Mouse (Mus musculus): ENCODE data around the gene Kdm8. TPM values are rescaled to one million over a fixed set of nuclear protein-coding genes. Genes with fewer than 3 reads are reported as not detected.
A peak's percentile ranks its signal among the peaks of the same experiment; 100 is the strongest.
"Not testable (repeated sequence)": the region's sequence is repeated elsewhere in the genome, so short reads cannot be mapped to it uniquely, and the experiment has no call there.

Kdm8 gene
- polyA plus RNA-seq, 1 experiment: 3.1 TPM

GRCm38 (mm10) chr7:125418413-125418812 is 26.1 kb upstream of the Kdm8 start:
- Histone ChIP-seq H3K4me1 (ENCODE audit: control insufficient read depth, insufficient read depth, low read length) (no peaks in the 10 kb centered on the region), H3K27ac (ENCODE audit: control insufficient read depth, insufficient read depth, low read depth, low read length) (no peak overlapping the region), H3K4me3 (ENCODE audit: control insufficient read depth, low read depth, low read length) (no peak overlapping the region), H3K36me3 (ENCODE audit: control insufficient read depth, insufficient read depth, low read length) (no peaks in the 10 kb centered on the region), H3K27me3 (ENCODE audit: control insufficient read depth, insufficient read depth, low read length) (no peaks in the 10 kb centered on the region)
- TF ChIP-seq POLR2A (IDR thresholded peaks at IDR 0.05; ENCODE audit: control insufficient read depth, low read depth, low read length) (no peak), CTCF (IDR thresholded peaks at IDR 0.05; ENCODE audit: control insufficient read depth, insufficient read depth, insufficient replicate concordance, low read depth, low read length) (no peak)

GRCm38 (mm10) chr7:125420190-125420589 is 24.3 kb upstream of the Kdm8 start:
- Histone ChIP-seq H3K4me3 (ENCODE audit: control insufficient read depth, low read depth, low read length) (no peak overlapping the region), H3K4me1 (ENCODE audit: control insufficient read depth, insufficient read depth, low read length) (no peaks in the 10 kb centered on the region), H3K27ac (ENCODE audit: control insufficient read depth, insufficient read depth, low read depth, low read length) (no peak overlapping the region), H3K27me3 (ENCODE audit: control insufficient read depth, insufficient read depth, low read length) (no peaks in the 10 kb centered on the region), H3K36me3 (ENCODE audit: control insufficient read depth, insufficient read depth, low read length) (no peaks in the 10 kb centered on the region)
- no peak for TF ChIP-seq POLR2A (IDR thresholded peaks at IDR 0.05; ENCODE audit: control insufficient read depth, low read depth, low read length)
- peak; percentile 59; the same call in 1 of the 2 replicates for TF ChIP-seq CTCF (IDR thresholded peaks at IDR 0.05; ENCODE audit: control insufficient read depth, insufficient read depth, insufficient replicate concordance, low read depth, low read length)

GRCm38 (mm10) chr7:125421911-125422310 is 22.6 kb upstream of the Kdm8 start:
- Histone ChIP-seq H3K4me3 (ENCODE audit: control insufficient read depth, low read depth, low read length) (no peak overlapping the region), H3K36me3 (ENCODE audit: control insufficient read depth, insufficient read depth, low read length) (no peaks in the 10 kb centered on the region), H3K27me3 (ENCODE audit: control insufficient read depth, insufficient read depth, low read length) (no peaks in the 10 kb centered on the region), H3K4me1 (ENCODE audit: control insufficient read depth, insufficient read depth, low read length) (no peaks in the 10 kb centered on the region), H3K27ac (ENCODE audit: control insufficient read depth, insufficient read depth, low read depth, low read length) (no peak overlapping the region)
- TF ChIP-seq POLR2A (IDR thresholded peaks at IDR 0.05; ENCODE audit: control insufficient read depth, low read depth, low read length) (no peak), CTCF (IDR thresholded peaks at IDR 0.05; ENCODE audit: control insufficient read depth, insufficient read depth, insufficient replicate concordance, low read depth, low read length) (no peak)

- H3K27me3 ChIP-seq (ENCODE audit: control insufficient read depth, insufficient read depth, low read length): no peaks in the 10 kb centered on the region
- TF ChIP-seq POLR2A (IDR thresholded peaks at IDR 0.05; ENCODE audit: control insufficient read depth, low read depth, low read length) (no peak), CTCF (IDR thresholded peaks at IDR 0.05; ENCODE audit: control insufficient read depth, insufficient read depth, insufficient replicate concordance, low read depth, low read length) (no peak)
- H3K4me1 ChIP-seq (ENCODE audit: control insufficient read depth, insufficient read depth, low read length): no peaks in the 10 kb centered on the region
- no peak overlapping the region for H3K4me3 ChIP-seq (ENCODE audit: control insufficient read depth, low read depth, low read length)
- no peak overlapping the region for H3K27ac ChIP-seq (ENCODE audit: control insufficient read depth, insufficient read depth, low read depth, low read length)
- no peaks in the 10 kb centered on the region for H3K36me3 ChIP-seq (ENCODE audit: control insufficient read depth, insufficient read depth, low read length)
These were observed 21.4 kb upstream of the Kdm8 start for GRCm38 (mm10) chr7:125423056-125423455.

GRCm38 (mm10) chr7:125427492-125428090 is 16.9 kb upstream of the Kdm8 start:
- H3K4me3 ChIP-seq (ENCODE audit: control insufficient read depth, low read depth, low read length): no peak overlapping the region
- no peaks in the 10 kb centered on the region for H3K36me3 ChIP-seq (ENCODE audit: control insufficient read depth, insufficient read depth, low read length)
- H3K27ac ChIP-seq (ENCODE audit: control insufficient read depth, insufficient read depth, low read depth, low read length): no peak overlapping the region
- TF ChIP-seq POLR2A (IDR thresholded peaks at IDR 0.05; ENCODE audit: control insufficient read depth, low read depth, low read length) (no peak), CTCF (IDR thresholded peaks at IDR 0.05; ENCODE audit: control insufficient read depth, insufficient read depth, insufficient replicate concordance, low read depth, low read length) (no peak)
- no peaks in the 10 kb centered on the region for H3K4me1 ChIP-seq (ENCODE audit: control insufficient read depth, insufficient read depth, low read length)
- H3K27me3 ChIP-seq (ENCODE audit: control insufficient read depth, insufficient read depth, low read length): no peaks in the 10 kb centered on the region

GRCm38 (mm10) chr7:125428381-125428780 is 16.1 kb upstream of the Kdm8 start:
- TF ChIP-seq POLR2A (IDR thresholded peaks at IDR 0.05; ENCODE audit: control insufficient read depth, low read depth, low read length) (no peak), CTCF (IDR thresholded peaks at IDR 0.05; ENCODE audit: control insufficient read depth, insufficient read depth, insufficient replicate concordance, low read depth, low read length) (no peak)
- Histone ChIP-seq H3K27me3 (ENCODE audit: control insufficient read depth, insufficient read depth, low read length) (no peaks in the 10 kb centered on the region), H3K4me1 (ENCODE audit: control insufficient read depth, insufficient read depth, low read length) (no peaks in the 10 kb centered on the region), H3K4me3 (ENCODE audit: control insufficient read depth, low read depth, low read length) (no peak overlapping the region), H3K27ac (ENCODE audit: control insufficient read depth, insufficient read depth, low read depth, low read length) (no peak overlapping the region), H3K36me3 (ENCODE audit: control insufficient read depth, insufficient read depth, low read length) (no peaks in the 10 kb centered on the region)

- not testable (repeated sequence) for H3K36me3 ChIP-seq (ENCODE audit: control insufficient read depth, insufficient read depth, low read length); H3K4me1 ChIP-seq (ENCODE audit: control insufficient read depth, insufficient read depth, low read length); H3K27ac ChIP-seq (ENCODE audit: control insufficient read depth, insufficient read depth, low read depth, low read length); H3K27me3 ChIP-seq (ENCODE audit: control insufficient read depth, insufficient read depth, low read length); H3K4me3 ChIP-seq (ENCODE audit: control insufficient read depth, low read depth, low read length)
These were observed 15.5 kb upstream of the Kdm8 start for GRCm38 (mm10) chr7:125428816-125429500.

Data from testis, adult 2 months (tissue).